Mouse (Mus musculus): ENCODE results near the gene Basp1.

The Basp1 gene

DNA sequence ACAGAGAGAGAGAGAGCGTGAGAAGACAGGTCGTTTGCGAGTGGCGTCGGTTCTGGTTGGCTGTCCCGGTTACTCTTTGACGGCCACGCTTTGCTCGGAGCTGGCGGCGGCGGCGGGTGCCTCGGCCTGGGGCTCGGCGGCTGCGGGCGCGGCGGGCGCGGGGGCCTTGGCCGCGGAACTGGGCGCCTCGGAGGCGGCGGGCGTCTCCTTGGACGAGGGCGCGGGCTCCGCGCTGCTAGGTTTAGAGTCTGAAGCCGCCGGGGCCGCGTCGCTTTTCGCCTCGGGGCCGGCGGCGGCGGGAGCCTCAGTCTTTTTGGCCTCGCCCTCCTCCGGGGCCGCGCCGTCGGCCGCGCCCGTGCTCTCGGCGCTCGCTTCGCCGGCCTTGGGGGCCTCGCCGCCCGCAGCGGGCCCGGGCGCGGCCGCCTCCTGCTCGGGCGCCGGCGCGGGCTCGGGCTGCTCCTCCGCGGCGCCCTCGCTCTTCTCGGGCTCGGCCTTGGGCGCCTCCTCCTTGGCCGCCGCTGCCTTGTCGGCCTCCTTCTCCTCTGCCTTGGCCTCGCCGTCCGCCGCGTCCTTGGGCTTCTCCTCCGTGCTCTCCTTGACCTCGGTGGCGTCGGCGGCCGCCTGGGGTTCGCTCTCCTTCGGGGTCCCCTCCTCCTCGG lies 49.3 kb downstream of the Basp1 start:
- DNase-seq (ENCODE audit: low read depth, low spot score): no peak

DNA sequence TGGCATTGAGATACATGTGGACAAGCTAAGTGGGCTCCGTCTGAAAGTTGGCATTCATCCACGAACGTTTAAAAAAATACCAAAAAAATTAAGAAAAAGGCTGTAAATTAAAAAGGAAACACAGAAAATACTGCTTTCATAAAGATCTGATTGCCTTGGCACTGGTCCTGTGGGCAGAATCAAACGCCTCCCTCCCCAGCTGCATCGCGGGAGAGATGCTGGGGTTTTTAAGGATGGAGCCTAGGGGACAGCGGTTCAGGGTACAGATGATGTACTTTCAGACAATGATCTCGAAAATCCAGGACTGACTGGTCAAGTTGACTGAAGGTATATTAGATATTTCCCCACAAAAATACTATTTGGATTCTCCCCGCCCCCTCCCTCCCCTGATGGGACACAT lies 49.9 kb downstream of the Basp1 start:
- DNase-seq (ENCODE audit: low read depth, low spot score): no peak

DNA sequence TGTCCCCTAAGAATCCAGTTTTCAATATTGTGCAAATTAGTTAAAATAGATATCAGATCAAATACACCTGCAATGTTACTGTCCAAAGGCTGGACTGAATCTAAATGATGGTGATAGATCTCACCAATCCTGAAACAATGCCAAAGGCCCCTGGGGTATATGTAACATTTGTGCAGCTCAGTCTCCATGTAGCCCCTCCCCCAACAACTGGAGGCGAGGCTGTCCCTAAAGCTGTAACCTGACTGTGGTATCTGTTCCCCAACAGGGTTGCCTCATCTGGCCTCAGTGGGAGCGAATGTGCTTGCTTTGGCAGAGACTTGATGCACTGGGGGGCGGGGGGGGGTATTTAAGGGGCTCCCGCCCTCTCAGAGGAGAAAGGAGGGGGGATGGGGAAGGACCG lies 52.7 kb downstream of the Basp1 start:
- no peak for DNase-seq (ENCODE audit: low read depth, low spot score)

DNA sequence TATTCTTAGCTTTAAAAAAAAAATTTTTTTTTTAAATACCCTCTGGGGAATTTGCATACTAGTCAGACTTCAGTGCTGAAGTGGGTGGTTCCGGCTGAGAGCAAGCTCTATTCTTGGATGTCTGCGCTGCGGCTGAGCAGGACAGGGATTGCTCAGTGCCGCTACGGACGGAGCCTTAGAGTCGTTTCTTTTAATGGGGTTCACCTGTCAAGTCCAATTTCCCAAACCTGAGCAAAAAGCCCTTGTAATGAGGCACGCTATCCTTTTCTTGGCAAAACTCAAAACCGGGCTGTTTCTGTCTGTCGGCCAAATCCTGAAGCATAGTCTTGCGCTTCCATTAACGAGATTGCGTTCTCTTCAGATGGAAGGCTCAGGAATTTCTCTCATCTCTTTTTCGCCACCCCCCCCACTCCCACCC lies 54.9 kb downstream of the Basp1 start:
- no peak for DNase-seq (ENCODE audit: low read depth, low spot score)

DNA sequence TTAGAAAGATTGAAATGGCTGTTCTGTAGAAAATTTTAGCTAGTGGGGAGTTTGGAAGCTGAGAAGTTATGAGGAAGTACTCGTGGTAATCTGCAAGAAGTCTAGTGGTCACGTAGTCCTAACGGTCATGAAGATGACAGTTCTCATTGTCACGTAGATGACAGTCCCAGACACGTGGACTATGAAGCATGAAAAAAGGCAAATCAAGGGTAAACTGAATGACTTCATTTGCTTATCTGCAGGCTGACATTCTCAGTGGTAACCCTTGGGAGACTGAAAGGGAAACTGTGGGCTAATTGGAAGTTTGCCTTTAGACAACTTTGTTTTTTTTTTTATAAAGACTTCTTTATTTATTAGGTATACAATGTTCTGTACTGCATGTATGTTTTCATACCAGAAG lies 58.2 kb downstream of the Basp1 start:
- no peak for DNase-seq (ENCODE audit: low read depth, low spot score)

DNA sequence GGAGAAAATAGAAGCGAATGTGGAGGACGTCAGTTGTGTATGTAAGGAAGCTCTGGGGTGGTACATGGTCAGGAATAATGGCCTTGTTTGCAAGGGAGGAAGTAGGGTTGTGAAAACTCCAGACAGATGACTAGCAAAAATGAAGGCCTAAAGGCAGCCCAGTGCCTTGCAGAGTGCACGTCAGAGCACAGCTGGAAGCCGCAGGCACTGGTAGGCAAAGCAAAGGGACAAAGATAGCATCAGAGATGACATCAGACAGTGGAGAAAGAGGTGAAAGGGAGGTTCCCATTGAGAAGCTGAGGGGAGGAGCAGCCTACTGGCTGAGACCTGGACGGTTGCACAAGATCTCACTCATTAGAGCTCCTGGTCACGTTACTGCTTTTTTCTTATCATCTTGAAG lies 58.8 kb downstream of the Basp1 start:
- no peak for DNase-seq (ENCODE audit: low read depth, low spot score)

DNA sequence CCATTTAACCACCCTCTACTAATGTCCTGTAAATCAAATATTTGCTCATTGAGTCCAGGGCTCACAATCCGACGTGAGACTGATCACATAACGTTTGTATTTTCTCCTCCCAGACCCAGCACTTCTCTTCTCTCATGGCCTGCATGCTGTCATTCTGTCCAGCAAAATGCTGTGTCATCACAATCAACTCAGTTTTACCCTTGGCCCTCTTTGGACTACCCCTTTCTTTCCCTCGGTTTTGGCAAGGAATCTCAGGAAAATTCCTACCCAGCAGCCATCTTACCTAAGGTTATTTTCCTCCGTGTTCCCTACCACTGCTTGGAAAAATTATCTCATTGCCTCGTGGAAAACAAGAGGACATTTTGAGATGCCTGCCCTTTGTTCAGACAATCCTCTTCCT lies 60.1 kb downstream of the Basp1 start:
- DNase-seq (ENCODE audit: low read depth, low spot score): no peak

DNA sequence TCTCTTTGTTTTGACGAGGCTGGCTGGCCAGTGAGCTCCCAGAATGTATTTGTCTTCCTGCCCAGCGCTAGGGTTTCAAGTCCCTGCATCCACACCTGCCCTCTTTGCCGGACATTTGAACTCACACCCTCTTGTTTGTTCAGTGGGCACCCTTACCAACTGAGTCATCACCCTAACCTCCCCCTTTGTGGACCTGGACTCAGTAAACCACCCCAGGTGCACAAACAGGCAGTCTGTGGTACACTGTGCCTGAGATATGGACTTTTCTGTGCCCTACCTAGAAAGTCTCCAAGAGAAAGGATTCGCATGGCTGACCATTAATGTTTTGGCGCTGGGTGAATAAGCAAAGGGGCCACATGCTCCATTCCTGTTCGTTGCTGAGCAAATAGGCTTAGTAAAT lies 70.3 kb downstream of the Basp1 start:
- DNase-seq (ENCODE audit: low read depth, low spot score): no peak

DNA sequence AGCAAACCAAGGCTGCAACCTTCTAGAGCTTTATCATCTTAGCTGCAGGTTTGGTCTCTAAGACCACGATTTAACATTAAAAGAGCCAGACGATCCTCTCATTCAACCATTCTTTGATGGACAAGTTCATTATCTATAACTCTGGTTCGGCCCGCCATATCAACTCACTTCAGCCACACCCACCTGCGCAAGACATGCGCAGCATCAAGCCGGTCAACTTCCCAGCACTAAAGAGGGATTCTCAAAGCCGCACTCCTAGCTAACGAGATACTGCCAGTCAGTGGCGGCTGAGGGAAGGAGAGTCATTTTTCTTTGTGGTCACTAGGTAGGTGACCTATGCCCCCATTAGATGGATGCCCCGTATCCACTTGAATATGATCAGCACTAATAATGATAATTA lies 78.3 kb downstream of the Basp1 start:
- DNase-seq (ENCODE audit: low read depth, low spot score): no peak

DNA sequence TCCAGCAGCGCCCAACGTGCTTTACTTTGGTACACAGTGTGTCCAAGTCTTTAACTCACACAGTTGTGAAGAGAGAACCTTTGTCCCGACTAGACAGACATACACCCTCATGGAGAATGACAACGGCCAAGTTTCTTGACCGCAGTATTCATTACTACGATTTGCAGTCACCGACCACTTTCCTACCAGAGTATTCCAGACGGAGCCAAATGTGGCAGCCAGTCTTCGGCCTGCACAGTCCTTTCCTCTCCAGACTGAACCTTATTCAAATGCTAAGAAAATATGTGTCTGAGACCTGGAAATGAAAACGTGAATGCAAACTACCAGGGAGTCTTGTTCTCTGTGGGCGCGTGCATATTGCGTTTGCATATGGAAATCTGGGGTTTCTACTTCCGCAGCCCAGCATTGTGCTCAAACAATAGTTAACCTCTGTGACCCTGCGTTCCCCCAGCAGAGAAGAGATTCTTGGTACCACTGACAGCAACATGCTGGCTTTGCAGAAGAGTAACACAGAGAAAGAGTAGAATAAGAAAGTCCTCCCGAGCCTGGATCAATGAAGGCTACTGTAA lies 81.6 kb downstream of the Basp1 start:
- no peak for DNase-seq (ENCODE audit: low read depth, low spot score)

DNA sequence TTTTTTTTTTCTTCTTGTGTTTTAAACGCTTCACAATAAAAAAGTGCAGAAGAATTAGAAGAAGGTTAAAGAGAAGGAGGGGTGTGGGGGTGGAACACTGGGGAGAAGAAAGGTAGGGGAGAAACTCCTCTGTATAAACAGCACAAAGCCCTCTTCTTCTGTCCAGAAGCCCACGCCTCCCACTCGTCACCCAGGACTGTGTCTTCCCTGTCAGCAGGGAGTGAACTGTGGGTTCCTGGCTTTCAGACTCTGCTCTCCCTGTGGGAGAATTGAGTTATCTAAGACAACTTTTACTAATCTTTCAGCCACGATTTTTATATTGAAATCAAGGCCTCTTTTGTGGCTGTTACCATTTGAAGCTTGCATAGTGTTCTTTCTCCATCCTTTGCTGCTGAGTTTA lies 82.6 kb downstream of the Basp1 start:
- no peak for DNase-seq (ENCODE audit: low read depth, low spot score)

DNA sequence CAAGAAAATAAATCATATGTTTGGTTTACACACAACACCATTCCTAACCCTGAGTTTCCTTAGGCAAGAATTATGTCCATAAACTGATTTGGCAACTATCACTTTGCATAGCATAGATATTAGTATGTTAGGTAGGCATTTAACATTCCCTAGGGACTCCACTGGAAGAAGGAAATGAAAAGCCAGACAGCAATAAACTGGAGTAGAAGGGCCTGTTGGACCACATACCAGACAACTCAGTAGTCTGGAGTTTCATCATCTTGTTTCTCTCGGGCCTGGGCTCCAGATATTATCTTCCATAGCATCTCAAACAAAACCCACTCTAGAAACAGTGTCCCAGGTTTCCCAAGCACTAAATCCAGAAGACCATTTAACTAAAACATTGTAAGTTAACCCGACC lies 91.0 kb downstream of the Basp1 start:
- DNase-seq (ENCODE audit: low read depth, low spot score): no peak

DNA sequence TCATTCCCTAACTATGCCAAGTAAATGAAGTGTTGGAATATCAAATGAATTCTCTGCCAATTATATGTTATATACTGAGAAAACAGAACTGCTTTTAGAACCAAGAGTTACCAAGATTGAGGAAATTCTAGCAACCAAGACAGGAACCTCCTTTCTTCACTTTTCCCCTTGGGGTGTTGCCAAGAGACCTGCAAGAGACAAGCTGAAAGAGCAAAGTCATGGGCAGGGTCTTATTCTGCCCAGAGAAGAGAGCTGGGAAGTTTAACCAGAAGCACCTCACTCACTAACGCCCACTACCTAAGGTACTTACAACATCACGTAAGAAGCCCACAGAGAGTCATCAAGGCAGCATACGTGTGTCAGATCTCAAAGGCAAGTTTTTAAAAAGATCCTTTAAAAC lies 91.5 kb downstream of the Basp1 start:
- DNase-seq (ENCODE audit: low read depth, low spot score): no peak

DNA sequence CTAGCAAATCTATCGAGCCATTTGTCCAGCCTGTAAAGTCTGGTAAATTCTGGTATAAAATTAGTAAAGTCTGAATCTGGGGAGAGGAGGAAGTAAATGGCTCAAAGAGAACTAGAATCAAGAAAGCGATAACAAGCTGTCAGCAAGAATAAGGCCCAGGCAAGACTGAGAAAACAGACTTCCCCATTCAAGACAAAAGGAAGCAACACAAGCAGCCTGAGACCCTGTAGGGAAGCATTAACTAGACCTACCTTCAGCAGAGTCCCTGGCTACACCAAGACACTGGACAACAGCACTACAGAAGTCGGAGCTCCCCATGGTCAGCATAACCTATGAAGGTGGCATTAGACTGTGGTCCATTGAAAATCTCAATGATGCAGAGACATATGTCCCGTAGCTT lies 91.9 kb downstream of the Basp1 start:
- no peak for DNase-seq (ENCODE audit: low read depth, low spot score)

DNA sequence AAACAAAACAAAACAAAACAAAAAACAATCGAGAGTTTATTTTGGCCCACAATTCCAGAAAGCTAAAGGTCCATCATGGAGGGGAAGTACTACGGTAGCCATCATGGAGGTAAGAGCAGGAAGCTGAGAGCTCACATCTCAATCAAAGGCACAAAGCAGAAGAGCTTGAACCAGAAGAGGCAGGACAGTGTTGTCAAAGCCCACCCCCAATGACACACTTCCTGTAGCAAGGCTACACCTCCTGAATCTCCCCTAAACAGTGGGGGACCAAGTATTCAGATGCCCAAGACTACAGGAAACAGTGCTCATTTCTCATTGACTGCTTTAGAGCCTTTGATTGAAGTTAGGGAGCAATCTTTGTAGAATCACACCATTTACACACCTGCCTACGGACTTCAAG lies 99.1 kb downstream of the Basp1 start:
- no peak for DNase-seq (ENCODE audit: low read depth, low spot score)

All from brain, embryonic 18.5 days (tissue).